Mouse (Mus musculus): ENCODE results near the gene Vps37c. TPM values are rescaled to one million over a fixed set of nuclear protein-coding genes. Genes with fewer than 3 reads are reported as not detected.

Gene Vps37c
- total RNA-seq, 2 experiments from 2014 or later, result 21.1 to 21.8 TPM

DNA sequence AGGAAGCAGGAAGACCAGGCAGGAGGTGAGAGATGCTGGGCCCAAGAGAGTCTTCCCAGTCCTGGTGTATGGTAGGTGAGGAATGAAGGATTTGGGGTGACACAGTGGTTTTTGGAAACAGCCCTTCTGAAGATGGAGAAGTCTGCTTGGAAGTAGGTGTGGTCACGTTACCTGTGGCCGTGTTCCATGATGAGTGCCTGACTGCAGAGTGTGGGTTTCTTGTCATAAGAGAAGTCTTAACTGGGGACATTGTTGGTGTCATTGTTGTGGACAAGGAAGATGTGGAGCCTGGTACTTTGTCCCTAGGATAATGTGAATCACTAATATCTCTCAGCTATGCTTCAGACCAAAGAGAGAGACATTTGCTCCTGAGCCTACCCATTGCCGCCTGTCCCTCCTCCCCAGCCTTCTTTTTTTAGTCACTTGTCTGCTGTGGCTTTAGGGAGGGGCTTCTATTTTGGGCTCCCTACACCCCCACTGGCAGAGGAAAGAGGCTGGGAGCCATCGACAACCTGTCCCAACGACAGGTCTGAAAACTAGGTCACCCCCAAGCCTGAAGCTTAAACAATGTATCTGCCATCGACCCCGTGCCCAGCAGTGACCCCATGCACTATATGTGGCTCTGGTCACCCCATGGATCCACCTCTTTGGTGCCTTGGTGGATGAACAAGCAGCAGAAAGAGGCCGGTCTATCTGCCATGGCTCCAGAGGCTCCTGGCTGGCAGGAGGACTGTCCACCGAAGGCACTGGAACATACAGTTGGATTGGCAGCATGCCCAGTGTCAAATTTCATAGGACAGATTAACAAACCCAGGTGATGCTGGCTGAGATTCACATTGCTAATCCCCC, 71.7 kb downstream of the Vps37c start:
- intact Hi-C loops (cut with DNase I), result no loop called here
- DNase-seq (ENCODE audit: low spot score), result no peak

DNA sequence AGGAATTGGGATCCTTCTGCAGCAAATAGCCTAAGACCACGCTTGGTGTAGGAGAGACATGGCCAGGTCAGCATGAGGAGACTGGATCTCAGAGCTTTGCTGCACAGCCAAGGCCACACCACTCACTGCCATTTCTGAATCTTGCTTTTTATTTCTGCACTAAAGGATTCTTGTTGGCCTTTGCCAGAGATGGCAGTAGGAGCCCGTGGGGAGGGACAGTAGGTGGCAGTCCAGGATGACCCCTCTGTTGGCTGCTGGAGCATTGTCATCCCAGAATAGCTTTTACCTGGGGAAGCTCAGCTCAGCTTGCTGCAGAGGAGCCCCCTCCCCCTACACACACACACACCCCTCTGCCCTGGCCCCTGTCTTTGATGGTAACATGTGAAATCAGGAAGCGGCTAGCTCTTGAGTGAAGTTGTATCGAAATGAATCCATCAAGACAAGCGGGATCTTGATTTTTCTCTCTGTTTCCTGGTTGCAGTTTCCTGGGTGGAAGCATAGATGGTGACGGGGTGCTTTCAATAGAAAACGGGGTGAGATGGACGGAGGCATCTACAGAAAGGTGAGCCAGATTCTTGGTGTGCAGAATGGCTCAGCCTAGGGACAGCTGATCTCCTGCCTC, 73.4 kb downstream of the Vps37c start:
- intact Hi-C loops (cut with DNase I), result no loop called here
- DNase-seq (ENCODE audit: low spot score), result no peak

DNA sequence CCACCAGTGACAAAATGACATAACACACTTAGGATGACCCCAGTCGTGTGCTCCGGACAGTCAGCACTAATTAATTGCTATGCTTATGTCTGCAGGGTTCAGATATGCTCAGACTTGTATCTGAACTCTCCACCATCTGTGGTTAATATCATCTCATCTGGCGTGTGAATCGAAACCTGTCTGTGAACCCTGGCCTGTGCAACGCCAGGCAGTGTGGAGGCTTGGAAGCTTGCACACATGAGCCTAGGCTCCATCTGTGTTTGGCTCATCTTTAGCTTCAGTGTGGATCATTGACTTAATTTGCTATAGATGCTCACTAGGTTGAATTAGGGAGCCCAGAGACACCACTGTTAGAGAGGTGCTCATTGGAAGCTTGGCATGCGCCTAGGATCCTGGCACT, 73.9 kb downstream of the Vps37c start:
- DNase-seq (ENCODE audit: low spot score), result no peak
- intact Hi-C loops (cut with DNase I), result no loop called here

DNA sequence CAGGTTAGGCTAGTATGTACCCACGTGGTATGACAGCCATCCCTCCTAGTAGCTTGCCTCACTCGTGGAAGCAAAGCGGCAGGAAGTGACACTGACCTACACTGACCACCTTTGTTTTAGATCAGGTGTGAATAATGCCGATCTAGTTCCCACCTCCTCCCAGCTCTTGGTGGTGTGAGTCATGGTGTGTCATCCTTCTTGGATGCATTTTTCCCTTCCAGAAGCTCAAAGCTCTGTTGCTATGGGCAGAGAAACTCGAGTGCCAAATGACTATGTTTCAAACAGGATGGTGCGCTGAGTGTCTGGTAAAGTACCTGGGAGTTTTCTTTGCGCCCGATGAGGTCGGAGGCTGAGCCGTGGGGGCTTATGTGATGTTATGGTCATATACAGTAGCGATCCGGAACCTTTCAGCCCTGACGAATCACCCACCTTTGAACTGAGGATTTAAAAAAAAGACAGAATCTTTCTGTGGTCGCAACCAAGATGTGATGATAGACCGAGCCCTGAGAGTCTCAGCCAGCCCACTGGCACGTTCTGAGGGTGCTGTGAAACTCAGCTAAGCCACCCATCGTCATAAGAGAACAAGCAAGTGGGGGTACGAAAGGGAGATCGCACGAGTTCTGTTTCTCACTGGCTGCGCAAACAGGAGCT, 75.0 kb downstream of the Vps37c start:
- intact Hi-C loops (cut with DNase I), result no loop called here
- no peak for DNase-seq (ENCODE audit: low spot score)

Other genes starting within 250 kb of the Vps37c start
- 1 to 10 TPM in 1 of 2 experiments, under 1 TPM in 1; 0.75 to 1.0 TPM for gene Lrrc10b, start 231.3 kb upstream of the Vps37c start, total RNA-seq (2021)
- under 1 TPM in 1 of 2 experiments, not detected in 1; 0.21 TPM for gene Ppp1r32, start 205.8 kb upstream of the Vps37c start, total RNA-seq (2021)
- 10 to 100 TPM; 24.8 to 28.4 TPM for gene Cpsf7, start 163.5 kb upstream of the Vps37c start, total RNA-seq (2021)
- 10 to 100 TPM; 71.6 to 72.2 TPM for gene Sdhaf2, start 162.6 kb upstream of the Vps37c start, total RNA-seq (2021)
- gene Tmem216, start 132.5 kb upstream of the Vps37c start, total RNA-seq (2021), result 1 to 10 TPM; 4.1 to 4.6 TPM
- 1 to 10 TPM; 9.5 to 10.0 TPM for gene Cyb561a3, start 111.6 kb upstream of the Vps37c start, total RNA-seq (2021)
- gene Tmem138, start 111.4 kb upstream of the Vps37c start, total RNA-seq (2021), result 1 to 10 TPM; 2.9 to 3.0 TPM
- 100 to 1,000 TPM; 154 to 166 TPM for gene Ddb1, start 83.4 kb upstream of the Vps37c start, total RNA-seq (2021)
- gene Tkfc, start 83.1 kb upstream of the Vps37c start, total RNA-seq (2021), result 1 to 10 TPM; 9.1 to 9.3 TPM
- not detected for gene Vwce, start 54.5 kb upstream of the Vps37c start, total RNA-seq (2021)
- not detected for gene Pga5, start 10.7 kb upstream of the Vps37c start, total RNA-seq (2021)
- gene Cd5, start 50.3 kb downstream of the Vps37c start, total RNA-seq (2021), result under 1 TPM; 0.34 to 0.48 TPM
- under 1 TPM; 0.16 to 0.36 TPM for gene Cd6, start 141.3 kb downstream of the Vps37c start, total RNA-seq (2021)
- 1 to 10 TPM; 2.1 to 2.2 TPM for gene Slc15a3, start 151.0 kb downstream of the Vps37c start, total RNA-seq (2021)
- gene Tmem132a, start 181.2 kb downstream of the Vps37c start, total RNA-seq (2021), result 10 to 100 TPM; 15.6 to 17.9 TPM
- gene Tmem109, start 193.3 kb downstream of the Vps37c start, total RNA-seq (2021), result 10 to 100 TPM; 82.8 to 87.8 TPM
- gene Prpf19, start 206.5 kb downstream of the Vps37c start, total RNA-seq (2021), result 100 to 1,000 TPM; 213 to 229 TPM
- not detected for gene Zp1, start 231.9 kb downstream of the Vps37c start, total RNA-seq (2021)
- under 1 TPM in 1 of 2 experiments, not detected in 1; 0.08 TPM for gene Ptgdr2, start 248.4 kb downstream of the Vps37c start, total RNA-seq (2021)